Mouse (Mus musculus) fat pad, adult 2 months (tissue): ENCODE measurements at regions not wholly inside any gene's neighbourhood (a gene's known extent, or its start where the extent isn't known, plus 50 kb on each side); places are given as distances from the start of the nearest gene placed in this dataset.

Experiments used
- DNase-seq: peaks from one replicate; pipeline ENCODE4 v3.0.0-alpha.2; 2011; ENCODE audit warnings: low read depth, low spot score; ENCODE audit errors: extremely low read depth

GRCm38 (mm10) chr13:16314669-16315068, 303.0 kb downstream of the Inhba start:
- no peak for DNase-seq

GRCm38 (mm10) chr13:16315689-16316088, 304.0 kb downstream of the Inhba start:
- DNase-seq: no peak

- no peak for DNase-seq
Observed at GRCm38 (mm10) chr13:16316581-16316980, 304.9 kb downstream of the Inhba start.

- no peak for DNase-seq
Observed at GRCm38 (mm10) chr13:16317412-16317811, 305.8 kb downstream of the Inhba start.

GRCm38 (mm10) chr13:16320392-16320791, 308.7 kb downstream of the Inhba start:
- no peak for DNase-seq

GRCm38 (mm10) chr13:16325661-16326060, 314.0 kb downstream of the Inhba start:
- no peak for DNase-seq

GRCm38 (mm10) chr13:16341727-16342126, 330.1 kb downstream of the Inhba start:
- DNase-seq: no peak

GRCm38 (mm10) chr13:16342171-16342570, 330.5 kb downstream of the Inhba start:
- DNase-seq: no peak

- DNase-seq: no peak
Observed at GRCm38 (mm10) chr13:16343280-16343945, 331.8 kb downstream of the Inhba start.

- DNase-seq: no peak
Observed at GRCm38 (mm10) chr13:16349353-16349752, 337.7 kb downstream of the Inhba start.

GRCm38 (mm10) chr13:16350061-16350460, 338.4 kb downstream of the Inhba start:
- DNase-seq: no peak

GRCm38 (mm10) chr13:16355316-16355715, 343.7 kb downstream of the Inhba start:
- DNase-seq: no peak

GRCm38 (mm10) chr13:16379492-16379891, 367.8 kb downstream of the Inhba start:
- DNase-seq: no peak

GRCm38 (mm10) chr13:16379949-16380348, 368.3 kb downstream of the Inhba start:
- DNase-seq: no peak

- DNase-seq: no peak
Observed at GRCm38 (mm10) chr13:16382936-16383511, 371.4 kb downstream of the Inhba start.

- DNase-seq: no peak
Observed at GRCm38 (mm10) chr13:16416356-16417019, 404.8 kb downstream of the Inhba start.

GRCm38 (mm10) chr13:16424147-16424546, 412.5 kb downstream of the Inhba start:
- DNase-seq: no peak

- DNase-seq: no peak
Observed at GRCm38 (mm10) chr13:16435436-16435835, 423.8 kb downstream of the Inhba start.

- DNase-seq: no peak
Observed at GRCm38 (mm10) chr13:16453234-16453633, 441.6 kb downstream of the Inhba start.

GRCm38 (mm10) chr13:16459743-16460142, 448.1 kb downstream of the Inhba start:
- no peak for DNase-seq

- no peak for DNase-seq
Observed at GRCm38 (mm10) chr13:16461681-16462080, 450.0 kb downstream of the Inhba start.

GRCm38 (mm10) chr13:16464823-16465222, 453.2 kb downstream of the Inhba start:
- no peak for DNase-seq
